Mouse (Mus musculus): ENCODE measurements around the gene Sik2. TPM values are rescaled to one million over a fixed set of nuclear protein-coding genes. Genes with fewer than 3 reads are reported as not detected.

The Sik2 gene
- total RNA-seq, 2 experiments from 2014 or later: 12.3 to 27.3 TPM

- ATAC-seq (replicated peaks; ENCODE audit: poor library complexity): no peak
These were observed 87.7 kb downstream of the Sik2 start for GRCm38 (mm10) chr9:50920933-50921895.

GRCm38 (mm10) chr9:50919554-50919953 lies 89.3 kb downstream of the Sik2 start:
- no peak for ATAC-seq (replicated peaks; ENCODE audit: poor library complexity)

- ATAC-seq (replicated peaks; ENCODE audit: poor library complexity): no peak
These were observed 90.7 kb downstream of the Sik2 start for GRCm38 (mm10) chr9:50918131-50918530.

- no peak for ATAC-seq (replicated peaks; ENCODE audit: poor library complexity)
These were observed 96.9 kb downstream of the Sik2 start for GRCm38 (mm10) chr9:50911861-50912515.

- ATAC-seq (replicated peaks; ENCODE audit: poor library complexity): peak; percentile 62
These were observed 103.6 kb downstream of the Sik2 start for GRCm38 (mm10) chr9:50905321-50905720.

- ATAC-seq (replicated peaks; ENCODE audit: poor library complexity): no peak
These were observed 104.6 kb downstream of the Sik2 start for GRCm38 (mm10) chr9:50904196-50904847.

- no peak for ATAC-seq (replicated peaks; ENCODE audit: poor library complexity)
These were observed 108.6 kb downstream of the Sik2 start for GRCm38 (mm10) chr9:50900026-50900920.

- no peak for ATAC-seq (replicated peaks; ENCODE audit: poor library complexity)
These were observed 115.2 kb downstream of the Sik2 start for GRCm38 (mm10) chr9:50893665-50894064.

- ATAC-seq (replicated peaks; ENCODE audit: poor library complexity): no peak
These were observed 118.3 kb downstream of the Sik2 start for GRCm38 (mm10) chr9:50890494-50891090.

- ATAC-seq (replicated peaks; ENCODE audit: poor library complexity): no peak
These were observed 118.9 kb downstream of the Sik2 start for GRCm38 (mm10) chr9:50889964-50890363.

- no peak for ATAC-seq (replicated peaks; ENCODE audit: poor library complexity)
These were observed 119.7 kb downstream of the Sik2 start for GRCm38 (mm10) chr9:50889211-50889610.

- ATAC-seq (replicated peaks; ENCODE audit: poor library complexity): no peak
These were observed 121.5 kb downstream of the Sik2 start for GRCm38 (mm10) chr9:50887351-50887750.

- ATAC-seq (replicated peaks; ENCODE audit: poor library complexity): no peak
These were observed 122.0 kb downstream of the Sik2 start for GRCm38 (mm10) chr9:50886870-50887269.

GRCm38 (mm10) chr9:50885600-50885987 lies 123.3 kb downstream of the Sik2 start:
- no peak for ATAC-seq (replicated peaks; ENCODE audit: poor library complexity)

GRCm38 (mm10) chr9:50884741-50885599 lies 123.9 kb downstream of the Sik2 start:
- ATAC-seq (replicated peaks; ENCODE audit: poor library complexity): no peak

GRCm38 (mm10) chr9:50884093-50884492 lies 124.8 kb downstream of the Sik2 start:
- ATAC-seq (replicated peaks; ENCODE audit: poor library complexity): no peak

- no peak for ATAC-seq (replicated peaks; ENCODE audit: poor library complexity)
These were observed 126.7 kb downstream of the Sik2 start for GRCm38 (mm10) chr9:50882183-50882582.

GRCm38 (mm10) chr9:50877431-50877830 lies 131.4 kb downstream of the Sik2 start:
- ATAC-seq (replicated peaks; ENCODE audit: poor library complexity): no peak

GRCm38 (mm10) chr9:50876287-50876686 lies 132.6 kb downstream of the Sik2 start:
- ATAC-seq (replicated peaks; ENCODE audit: poor library complexity): no peak

Measured in megakaryocyte progenitor cell, adult 5-6 weeks (primary cell).